Mouse (Mus musculus) embryonic facial prominence, embryonic 14.5 days (tissue): ENCODE data around the gene Reep6. TPM values are rescaled to one million over a fixed set of nuclear protein-coding genes. Genes with fewer than 3 reads are reported as not detected.

Experiments used
- ATAC-seq: fragments of 200-750 bp; cut with Nextera tagmentation; 2 replicates; pipeline ENCODE4 v1.8.0; 2017; ENCODE audit warnings: low read depth, moderate number of reproducible peaks, moderate TSS enrichment
- DNase-seq: peaks from one replicate; pipeline ENCODE4 v3.0.0-alpha.2; 2015; ENCODE audit warnings: low spot score
- H3K27ac ChIP-seq: fragments of 300-500 bp; sonication (generic); replicated peaks from 2 replicates; pipeline ENCODE4 v1.5.1; 2014; ENCODE audit warnings: low read depth, mild to moderate bottlenecking, low read length, moderate library complexity
- H3K27me3 ChIP-seq: fragments of 300-500 bp; sonication (generic); replicated peaks from 2 replicates; pipeline ENCODE4 v1.6.1; 2014; ENCODE audit warnings: low read length; ENCODE audit not compliant: control insufficient read depth, insufficient read depth
- H3K36me3 ChIP-seq: fragments of 300-500 bp; sonication (generic); 2 replicates; pipeline ENCODE4 v1.6.1; 2014; ENCODE audit warnings: low read length, mixed read lengths; ENCODE audit not compliant: control insufficient read depth, insufficient read depth
- H3K4me1 ChIP-seq: fragments of 300-500 bp; sonication (generic); 2 replicates; pipeline ENCODE4 v1.6.1; 2014; ENCODE audit warnings: antibody characterized with exemption, low read length; ENCODE audit not compliant: control insufficient read depth, insufficient read depth
- H3K4me2 ChIP-seq: fragments of 300-500 bp; sonication (generic); 2 replicates; pipeline ENCODE4 v1.6.1; 2014; ENCODE audit warnings: low read depth, mild to moderate bottlenecking, low read length, moderate library complexity, mixed read lengths
- H3K4me3 ChIP-seq: fragments of 300-500 bp; sonication (generic); 2 replicates; pipeline ENCODE4 v1.5.1; 2014; ENCODE audit warnings: low read depth, mild to moderate bottlenecking, low read length
- H3K9ac ChIP-seq: fragments of 300-500 bp; sonication (generic); 2 replicates; pipeline ENCODE4 v1.6.1; 2014; ENCODE audit warnings: low read depth, mild to moderate bottlenecking, low read length, moderate library complexity, mixed read lengths
- H3K9me3 ChIP-seq: fragments of 300-500 bp; sonication (generic); 2 replicates; pipeline ENCODE4 v1.6.1; 2016; ENCODE audit warnings: low read length; ENCODE audit not compliant: control insufficient read depth
- WGBS: fragments of 180-500 bp; shearing (Covaris S2); extraction: QIAGEN DNeasy Blood & Tissue Kit; methylation state at CpG from one replicate; pipeline ENCODE4 v1.1.7; 2014; 5-methylcytosine and 5-hydroxymethylcytosine counted together
- polyA plus RNA-seq: library from polyadenylated mRNA; unstranded; fragments of >200 nt; fragmentation: Nextera tagmentation; extraction: Ambion mirVana; gene quantifications from 2 replicates; pipeline ENCODE4 v1.2.1, GENCODE M21; 2014

Reep6 gene
- polyA plus RNA-seq, 1 experiment from 2014 or later: 5.6 TPM

DNA sequence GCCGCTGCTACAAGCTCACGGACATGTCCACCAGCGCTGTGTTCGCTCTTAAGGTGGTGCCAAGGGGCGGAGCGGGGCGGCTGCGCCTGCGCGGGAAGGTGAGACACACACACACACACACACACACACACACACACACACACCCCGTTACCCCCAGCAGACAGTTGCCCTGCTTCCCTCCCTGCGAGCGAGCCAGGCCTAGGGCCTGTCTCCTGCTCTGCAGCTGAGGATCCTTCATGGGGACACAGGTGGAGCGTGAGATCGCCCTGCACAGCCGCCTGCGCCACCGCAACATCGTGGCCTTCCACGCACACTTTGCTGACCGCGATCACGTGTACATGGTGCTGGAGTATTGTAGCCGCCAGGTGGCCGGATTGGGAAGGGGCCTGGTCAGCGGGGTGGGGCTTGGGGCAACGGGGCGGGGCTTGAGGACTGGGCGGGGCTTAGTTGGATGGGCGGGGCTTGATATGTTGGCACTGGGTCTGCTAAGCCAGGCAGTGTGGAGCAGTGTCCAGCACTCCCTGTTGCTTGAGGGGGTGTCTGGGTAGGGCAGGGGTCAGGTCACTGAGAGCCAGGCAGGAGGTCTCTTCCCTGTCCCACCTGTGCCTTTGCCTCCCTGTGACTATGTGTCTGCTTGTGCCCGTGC lies 28.4 kb downstream of the Reep6 start:
- no peak for DNase-seq
- peak overlapping the region; percentile 8; the same call in 1 of the 2 replicates for H3K9ac ChIP-seq
- H3K4me1 ChIP-seq: peaks cover 7% of the 10 kb centered on the region; the same call in 1 of the 2 replicates
- H3K27me3 ChIP-seq: peaks cover 56% of the 10 kb centered on the region
- peak overlapping the region; percentile 17 for H3K4me3 ChIP-seq
- WGBS: 7% methylated on average over 21 of the region's 31 CpGs
- peak overlapping the region; percentile 49 for H3K4me2 ChIP-seq
- H3K36me3 ChIP-seq: no peaks in the 10 kb centered on the region
- H3K9me3 ChIP-seq: no peaks in the 10 kb centered on the region
- no peak overlapping the region for H3K27ac ChIP-seq
- ATAC-seq: no peak

DNA sequence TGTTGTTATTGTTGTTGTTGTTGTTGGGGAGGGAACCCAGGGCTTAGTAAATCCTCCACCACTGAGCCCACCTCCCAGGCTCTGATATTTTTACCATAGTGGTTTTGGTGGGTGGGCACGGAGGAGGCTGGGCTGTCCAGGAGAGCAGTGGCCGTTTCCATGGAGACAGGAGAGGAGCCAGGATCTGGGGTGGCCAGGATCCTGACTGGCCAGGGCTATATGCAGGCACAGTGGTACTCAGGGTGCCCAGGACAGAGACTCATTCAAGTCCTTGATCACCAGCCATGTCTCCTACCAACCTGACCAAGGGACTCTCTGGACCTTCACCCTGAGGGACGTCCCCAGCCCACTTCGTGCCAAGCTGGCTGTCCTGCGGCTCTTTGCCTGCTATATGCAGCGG lies 34.0 kb downstream of the Reep6 start:
- no peaks in the 10 kb centered on the region for H3K9me3 ChIP-seq
- no peaks in the 10 kb centered on the region for H3K36me3 ChIP-seq
- H3K4me2 ChIP-seq: no peak overlapping the region
- H3K9ac ChIP-seq: no peak overlapping the region
- no peaks in the 10 kb centered on the region for H3K4me1 ChIP-seq
- 50% methylated on average over 6 of the region's 6 CpGs for WGBS
- H3K27me3 ChIP-seq: peaks cover 9% of the 10 kb centered on the region
- no peak overlapping the region for H3K4me3 ChIP-seq
- no peak for DNase-seq
- H3K27ac ChIP-seq: no peak overlapping the region
- no peak for ATAC-seq

DNA sequence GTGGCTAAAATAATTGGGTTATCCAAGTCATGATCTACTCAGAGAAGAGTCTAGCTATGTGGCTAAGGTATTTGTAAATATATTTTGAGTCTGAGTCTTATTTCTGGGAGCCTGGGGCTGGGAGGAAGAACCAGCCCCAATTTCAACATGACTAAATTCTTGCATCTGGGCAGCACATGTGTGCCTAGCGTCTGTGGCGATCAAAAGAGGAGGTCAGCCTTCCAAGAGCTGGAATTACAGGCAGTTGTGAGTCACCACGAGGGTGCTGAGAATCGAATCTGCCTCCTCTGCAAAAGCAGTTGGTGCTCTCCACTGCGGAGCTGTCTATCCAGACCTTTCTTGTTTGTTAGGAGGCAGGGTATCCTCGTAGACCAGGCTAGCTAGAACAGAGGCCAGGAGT lies 36.0 kb downstream of the Reep6 start:
- DNase-seq: no peak
- Histone ChIP-seq H3K4me3 (no peak overlapping the region), H3K27me3 (0 out of 2 replicates have a peak, but pooled peaks cover 3% of the 10 kb centered on the region), H3K9me3 (no peaks in the 10 kb centered on the region), H3K9ac (no peak overlapping the region), H3K36me3 (no peaks in the 10 kb centered on the region), H3K4me1 (no peaks in the 10 kb centered on the region), H3K4me2 (no peak overlapping the region), H3K27ac (no peak overlapping the region)
- ATAC-seq: no peak
- WGBS: 48% methylated on average over 6 of the region's 6 CpGs

DNA sequence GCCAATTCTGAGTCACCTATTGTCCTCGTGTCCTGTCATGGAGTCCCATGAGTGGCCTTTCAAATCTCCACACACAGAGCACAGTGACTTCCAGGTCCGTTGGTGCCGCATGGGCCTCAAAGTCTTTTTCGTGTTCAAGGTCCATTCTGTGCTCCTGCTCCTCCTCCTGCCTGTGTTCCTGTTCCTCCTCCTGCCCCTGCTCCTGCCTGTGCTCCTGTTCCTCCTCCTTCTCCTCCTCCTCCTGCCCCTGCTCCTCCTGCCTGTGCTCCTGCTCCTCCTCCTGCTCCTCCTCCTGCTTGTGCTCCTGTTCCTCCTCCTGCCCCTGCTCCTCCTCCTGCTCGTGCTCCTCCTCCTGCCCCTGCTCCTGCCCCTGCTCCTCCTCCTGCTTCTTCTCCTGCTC lies 38.2 kb downstream of the Reep6 start:
- H3K36me3 ChIP-seq: no peaks in the 10 kb centered on the region
- H3K9me3 ChIP-seq: no peaks in the 10 kb centered on the region
- WGBS: 67% methylated on average over 5 of the region's 5 CpGs
- no peak overlapping the region for H3K27ac ChIP-seq
- no peak overlapping the region for H3K4me3 ChIP-seq
- no peak for ATAC-seq
- H3K4me2 ChIP-seq: no peak overlapping the region
- H3K27me3 ChIP-seq: 0 out of 2 replicates have a peak, but pooled peaks cover 3% of the 10 kb centered on the region
- no peak for DNase-seq
- no peak overlapping the region for H3K9ac ChIP-seq
- H3K4me1 ChIP-seq: 0 out of 2 replicates have a peak, but pooled peaks cover 3% of the 10 kb centered on the region

DNA sequence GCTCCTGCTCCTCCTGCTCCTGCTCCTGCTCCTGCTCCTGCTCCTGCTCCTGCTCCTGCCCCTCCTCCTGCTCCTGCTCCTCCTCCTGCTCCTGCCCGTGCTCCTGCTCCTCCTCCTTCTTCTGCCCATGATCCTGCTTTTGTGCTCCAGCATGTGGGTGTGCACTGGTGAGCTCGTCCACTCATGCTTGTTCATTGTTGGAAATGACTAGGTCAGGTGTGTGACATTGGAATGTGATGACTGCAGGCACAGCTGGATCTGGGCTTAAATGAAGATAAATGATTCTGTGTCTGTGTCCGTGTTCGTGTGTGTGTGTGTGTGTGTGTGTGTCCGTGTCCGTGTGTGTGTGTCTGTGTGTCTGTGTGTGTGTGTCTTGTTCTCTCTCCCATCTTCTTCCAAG lies 38.6 kb downstream of the Reep6 start:
- H3K27ac ChIP-seq: no peak overlapping the region
- no peak overlapping the region for H3K4me3 ChIP-seq
- no peak for ATAC-seq
- 86% methylated on average over 6 of the region's 6 CpGs for WGBS
- 0 out of 2 replicates have a peak, but pooled peaks cover 3% of the 10 kb centered on the region for H3K27me3 ChIP-seq
- no peaks in the 10 kb centered on the region for H3K9me3 ChIP-seq
- H3K36me3 ChIP-seq: no peaks in the 10 kb centered on the region
- H3K4me2 ChIP-seq: no peak overlapping the region
- no peak for DNase-seq
- 0 out of 2 replicates have a peak, but pooled peaks cover 3% of the 10 kb centered on the region for H3K4me1 ChIP-seq
- no peak overlapping the region for H3K9ac ChIP-seq

DNA sequence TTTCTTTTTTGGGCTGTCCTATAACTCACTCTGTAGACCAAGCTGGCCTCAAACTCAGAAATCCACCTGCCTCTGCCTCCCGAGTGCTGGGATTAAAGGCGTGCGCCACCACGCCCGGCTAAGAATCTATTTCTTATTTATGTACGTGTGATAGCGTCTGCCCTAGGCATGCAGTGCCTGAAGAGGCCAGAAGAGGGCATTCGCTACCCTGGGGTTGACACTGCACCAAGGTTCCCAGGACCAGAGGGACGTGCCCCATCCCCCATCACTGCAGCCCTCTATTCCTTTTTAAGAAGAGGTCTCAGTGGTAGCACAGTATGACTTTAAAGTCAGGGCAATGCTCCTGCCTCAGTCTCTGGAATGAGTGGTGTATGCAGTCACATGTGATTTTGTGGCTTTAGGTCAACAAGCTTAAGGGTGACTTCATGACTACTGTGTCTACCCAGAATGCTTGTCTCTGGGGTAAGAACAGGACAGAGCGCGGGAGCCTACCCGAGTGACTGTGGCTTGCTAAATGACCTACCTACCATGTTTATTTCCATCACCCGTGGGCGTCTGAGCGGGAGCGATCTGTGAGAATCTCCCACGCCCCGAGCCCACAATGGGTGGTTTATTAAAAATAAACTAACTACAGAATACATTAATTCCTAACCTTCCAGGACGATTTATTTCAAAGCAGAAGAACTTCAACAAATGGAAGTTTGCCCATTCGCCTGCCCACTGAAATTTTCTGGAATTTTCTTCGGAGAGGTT lies 40.4 kb downstream of the Reep6 start:
- no peak overlapping the region for H3K4me2 ChIP-seq
- ATAC-seq: no peak
- H3K27me3 ChIP-seq: no peaks in the 10 kb centered on the region
- 0 out of 2 replicates have a peak, but pooled peaks cover 3% of the 10 kb centered on the region for H3K4me1 ChIP-seq
- H3K9me3 ChIP-seq: no peaks in the 10 kb centered on the region
- H3K4me3 ChIP-seq: no peak overlapping the region
- no peak overlapping the region for H3K9ac ChIP-seq
- H3K27ac ChIP-seq: no peak overlapping the region
- no peaks in the 10 kb centered on the region for H3K36me3 ChIP-seq
- no peak for DNase-seq
- 79% methylated on average over 21 of the region's 21 CpGs for WGBS

DNA sequence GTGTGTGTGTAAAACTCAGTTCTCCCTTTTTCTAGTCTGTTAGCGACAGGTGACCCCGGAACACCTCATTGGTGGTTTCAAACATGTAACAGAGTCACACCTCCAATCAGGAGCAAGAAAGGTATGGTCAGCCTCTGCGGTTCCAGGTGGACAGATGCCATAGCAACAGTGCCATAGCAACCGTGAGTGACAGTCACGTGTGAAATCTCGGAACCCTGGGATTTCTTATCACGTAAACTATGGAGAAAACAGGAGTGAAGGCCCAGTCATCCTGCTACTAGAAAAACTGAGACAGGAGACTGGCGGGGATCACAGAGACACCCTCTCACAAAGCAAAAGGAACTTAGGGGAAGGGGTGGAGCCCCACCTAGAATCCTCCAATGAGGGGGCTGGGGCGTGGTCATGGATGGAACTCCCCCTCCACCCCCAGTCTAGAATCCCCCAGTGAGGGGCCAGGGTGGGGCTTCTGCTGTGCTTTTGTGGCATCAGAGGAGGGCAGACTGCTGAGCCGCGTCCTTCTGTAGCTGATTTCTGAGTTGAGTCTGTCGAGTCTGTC lies 41.7 kb downstream of the Reep6 start:
- Histone ChIP-seq H3K27ac (peak overlapping the region; percentile 19; the same call in 1 of the 2 replicates), H3K9me3 (no peaks in the 10 kb centered on the region), H3K9ac (no peak overlapping the region), H3K27me3 (no peaks in the 10 kb centered on the region), H3K4me3 (peak overlapping the region; percentile 28), H3K4me1 (0 out of 2 replicates have a peak, but pooled peaks cover 3% of the 10 kb centered on the region), H3K4me2 (peak overlapping the region; percentile 21), H3K36me3 (no peaks in the 10 kb centered on the region)
- 4% methylated on average over 12 of the region's 12 CpGs for WGBS
- DNase-seq: peak; percentile 93
- ATAC-seq: peak; percentile 80

DNA sequence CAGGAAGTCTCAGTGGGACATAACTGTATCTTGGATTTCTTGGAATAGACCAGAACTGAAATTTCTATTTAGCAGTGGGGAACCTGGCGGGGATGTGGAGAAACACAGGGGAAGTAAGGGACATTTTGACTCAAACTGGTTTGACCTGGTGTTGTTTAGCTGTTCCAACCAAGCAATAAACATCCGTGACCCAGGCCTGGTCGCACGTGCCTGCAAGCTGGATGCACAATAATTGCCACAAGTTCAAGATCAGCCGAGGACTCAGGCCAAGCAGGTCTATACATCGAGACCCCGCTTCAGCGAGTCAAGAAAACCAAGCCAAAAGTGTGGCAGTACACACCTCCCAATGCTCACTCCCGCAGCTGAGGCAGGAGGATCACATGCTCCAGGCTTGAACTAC lies 42.2 kb downstream of the Reep6 start:
- ATAC-seq (no peak), DNase-seq (no peak)
- Histone ChIP-seq H3K9ac (no peak overlapping the region), H3K4me1 (0 out of 2 replicates have a peak, but pooled peaks cover 3% of the 10 kb centered on the region), H3K9me3 (no peaks in the 10 kb centered on the region), H3K4me2 (peak overlapping the region; percentile 21), H3K36me3 (no peaks in the 10 kb centered on the region), H3K27ac (no peak overlapping the region), H3K4me3 (0 out of 2 replicates have a peak overlapping the region, but pooled peaks have one; percentile 28), H3K27me3 (no peaks in the 10 kb centered on the region)
- WGBS: 46% methylated on average over 9 of the region's 9 CpGs
